ENCODE assay signal across 7 mouse cellular contexts in the genomic region with DNA sequence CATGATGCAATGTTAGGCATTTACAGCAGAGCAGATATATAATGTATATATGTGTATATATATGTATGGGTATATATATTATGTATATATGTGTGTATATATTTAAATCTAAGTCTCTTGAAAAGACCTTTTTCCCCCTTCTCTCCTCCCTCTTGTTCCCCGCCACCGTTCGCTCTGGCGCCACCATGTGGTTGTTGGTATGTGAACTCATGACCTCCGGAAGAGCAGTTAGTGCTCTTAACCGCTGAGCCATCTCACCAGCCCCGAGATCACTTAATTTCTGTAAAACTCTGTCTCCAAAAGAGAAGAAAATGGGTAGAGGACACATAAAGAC.
DNase-seq lines count a peak whose midpoint lies in the region; ATAC-seq and TF ChIP-seq lines count a peak whose summit lies in the region.

No protein-coding gene starts in this region.

- no peaks in the 10 kb centered on the region for H3K79me2 ChIP-seq in CH12.LX (replicated peaks; ENCODE audit: control insufficient read depth, extremely low read depth, insufficient read depth, poor library complexity, severe bottlenecking)

- no peak overlapping the region for H3K4me3 ChIP-seq in CH12.LX (replicated peaks in 1 of 3; ENCODE audit: low read depth in 2 of 3, low read length in 2 of 3, poor library complexity in 1 of 3)
- H3K4me3 ChIP-seq in embryonic facial prominence, embryonic 11.5 days (ENCODE audit: low read depth, low read length), result no peak overlapping the region
- H3K4me3 ChIP-seq in limb, embryonic 10.5 days, result peak overlapping the region; percentile 40
- H3K4me3 ChIP-seq in midbrain, embryonic 10.5 days, result peak overlapping the region; percentile 38
- peak overlapping the region; percentile 29 for H3K4me3 ChIP-seq in stomach, embryonic 15.5 days (replicated peaks)

- peak in 1 of 2 experiments; percentile 80; a peak in 2 of 4 replicates for TF ChIP-seq CTCF in CH12.LX (conservative IDR thresholded peaks at IDR 0.05 in 1 of 2, IDR thresholded peaks at IDR 0.05 in 1 of 2; ENCODE audit: low read depth in 2 of 2, low read length in 2 of 2)

- peak overlapping the region; percentile 67 for H3K4me2 ChIP-seq in CH12.LX (ENCODE audit: insufficient read depth, low read depth, poor library complexity, severe bottlenecking)
- no peak overlapping the region for H3K4me2 ChIP-seq in embryonic facial prominence, embryonic 11.5 days (ENCODE audit: low read depth, low read length)
- H3K4me2 ChIP-seq in stomach, embryonic 15.5 days, result peak overlapping the region; percentile 43

- no peaks in the 10 kb centered on the region; a peak in 1 of 4 replicates for H3K4me1 ChIP-seq in CH12.LX (ENCODE audit: control insufficient read depth in 1 of 2, insufficient read depth in 2 of 2)
- no peaks in the 10 kb centered on the region for H3K4me1 ChIP-seq in embryonic facial prominence, embryonic 11.5 days (ENCODE audit: control insufficient read depth, insufficient read depth, low read length)
- no peaks in the 10 kb centered on the region for H3K4me1 ChIP-seq in limb, embryonic 10.5 days
- H3K4me1 ChIP-seq in midbrain, embryonic 10.5 days, result no peaks in the 10 kb centered on the region
- H3K4me1 ChIP-seq in stomach, embryonic 15.5 days, result no peaks in the 10 kb centered on the region

- no peaks in the 10 kb centered on the region for H3K36me3 ChIP-seq in CH12.LX (replicated peaks in 1 of 2; ENCODE audit: control insufficient read depth in 1 of 2, insufficient read depth in 1 of 2, low read length in 1 of 2)
- no peaks in the 10 kb centered on the region for H3K36me3 ChIP-seq in embryonic facial prominence, embryonic 11.5 days (replicated peaks; ENCODE audit: control insufficient read depth, insufficient read depth, low read depth, low read length)
- H3K36me3 ChIP-seq in limb, embryonic 10.5 days, result no peaks in the 10 kb centered on the region
- no peaks in the 10 kb centered on the region for H3K36me3 ChIP-seq in midbrain, embryonic 10.5 days
- no peaks in the 10 kb centered on the region for H3K36me3 ChIP-seq in stomach, embryonic 15.5 days

- H3K27me3 ChIP-seq in CH12.LX (replicated peaks), result no peaks in the 10 kb centered on the region
- no peaks in the 10 kb centered on the region for H3K27me3 ChIP-seq in embryonic facial prominence, embryonic 11.5 days (ENCODE audit: control insufficient read depth, insufficient read depth, low read length)
- no peaks in the 10 kb centered on the region for H3K27me3 ChIP-seq in limb, embryonic 10.5 days (ENCODE audit: low read depth, poor library complexity, severe bottlenecking)
- H3K27me3 ChIP-seq in midbrain, embryonic 10.5 days (ENCODE audit: low read depth, poor library complexity, severe bottlenecking), result no peaks in the 10 kb centered on the region
- H3K27me3 ChIP-seq in stomach, embryonic 15.5 days (replicated peaks), result no peaks in the 10 kb centered on the region

- peak overlapping the region; percentile 37; the same call in 1 of the 2 replicates for H3K9ac ChIP-seq in CH12.LX (ENCODE audit: insufficient read depth, low read depth)
- H3K9ac ChIP-seq in embryonic facial prominence, embryonic 11.5 days (replicated peaks; ENCODE audit: low read length), result no peak overlapping the region
- H3K9ac ChIP-seq in stomach, embryonic 15.5 days, result no peak overlapping the region

- H3K27ac ChIP-seq in CH12.LX (ENCODE audit: insufficient read depth, low read depth), result no peak overlapping the region
- H3K27ac ChIP-seq in embryonic facial prominence, embryonic 11.5 days (replicated peaks; ENCODE audit: low read depth, low read length), result no peak overlapping the region
- no peak overlapping the region for H3K27ac ChIP-seq in limb, embryonic 10.5 days
- H3K27ac ChIP-seq in midbrain, embryonic 10.5 days (replicated peaks), result no peak overlapping the region
- H3K27ac ChIP-seq in stomach, embryonic 15.5 days, result no peak overlapping the region

- in situ Hi-C loops in CH12.LX (cut with MboI; ENCODE audit: low pct_ligation_motif_present, low pct_unique_long_range_greater_than_20kb, low sequenced_read_pairs), result loop anchor here (10.0 kb wide), 1 partner anchor 249 kb away; no protein-coding TSS in a partner anchor

- WGBS in embryonic facial prominence, embryonic 11.5 days, result 35% methylated on average over 7 of the region's 7 CpGs
- WGBS in limb, embryonic 10.5 days, result 37% methylated on average over 7 of the region's 7 CpGs
- 35% methylated on average over 7 of the region's 7 CpGs for WGBS in midbrain, embryonic 10.5 days
- 25% methylated on average over 7 of the region's 7 CpGs for WGBS in stomach, embryonic 15.5 days

- no peak for TF ChIP-seq EP300 in CH12.LX (IDR thresholded peaks at IDR 0.05; ENCODE audit: low read length)

- DNase-seq in CH12.LX (ENCODE audit: extremely low read depth) (peak; percentile 72), ZHBTc4 (ENCODE audit: low read depth, low spot score) (peak; percentile 70)
- peak; percentile 68 for DNase-seq in embryonic facial prominence, embryonic 11.5 days (ENCODE audit: low spot score)
- peak; percentile 67 to 78 for DNase-seq in heart, postnatal 14 days
- DNase-seq in limb, embryonic 10.5 days (ENCODE audit: low spot score), result peak; percentile 69
- peak; percentile 59 for DNase-seq in midbrain, embryonic 10.5 days (ENCODE audit: low spot score)

- no peak for TF ChIP-seq POLR2A in CH12.LX (IDR thresholded peaks at IDR 0.05; ENCODE audit: low read depth, low read length)

- peak; percentile 64 for TF ChIP-seq RAD21 in CH12.LX (IDR thresholded peaks at IDR 0.05; ENCODE audit: low read depth, low read length)

- ATAC-seq in embryonic facial prominence, embryonic 11.5 days (replicated peaks; ENCODE audit: insufficient number of reproducible peaks, low FRiP score, low TSS enrichment, low read depth), result no peak; the same call in 1 of the 2 replicates
- ATAC-seq in stomach, embryonic 15.5 days (ENCODE audit: insufficient read depth, low FRiP score, low read depth), result no peak

- H3K9me3 ChIP-seq in CH12.LX (replicated peaks; ENCODE audit: low read length), result no peaks in the 10 kb centered on the region
- H3K9me3 ChIP-seq in embryonic facial prominence, embryonic 11.5 days (replicated peaks; ENCODE audit: control insufficient read depth, low read length), result no peaks in the 10 kb centered on the region
- H3K9me3 ChIP-seq in limb, embryonic 10.5 days (replicated peaks), result no peaks in the 10 kb centered on the region
- H3K9me3 ChIP-seq in midbrain, embryonic 10.5 days (replicated peaks), result no peaks in the 10 kb centered on the region
- H3K9me3 ChIP-seq in stomach, embryonic 15.5 days, result no peaks in the 10 kb centered on the region

- intact Hi-C loops in heart, postnatal 14 days (cut with DNase I), result loop anchor here (2.0 to 10.0 kb wide), 2 partner anchors 139 to 201 kb away; a partner anchor contains a TSS

- dilution Hi-C loops in CH12.LX (cut with MboI; ENCODE audit: extremely low pct_ligation_motif_present, extremely low pct_unique_long_range_greater_than_20kb, low sequenced_read_pairs), result no loop called here

TF ChIP-seq in CH12.LX, 34 proteins besides CTCF, POLR2A, EP300 and RAD21:
- TF ChIP-seq USF2 (conservative IDR thresholded peaks at IDR 0.05; ENCODE audit: low read depth, low read length) (no peak), SMC3 (IDR thresholded peaks at IDR 0.05; ENCODE audit: low read depth, low read length) (peak; percentile 76), TBP (conservative IDR thresholded peaks at IDR 0.05; ENCODE audit: low read depth, low read length) (no peak), NELFE (IDR thresholded peaks at IDR 0.05; ENCODE audit: low read depth, low read length) (no peak)

Comparison
In these comparisons a context has a peak if more than half of its experiments do, and no peak if none do; other contexts are left out.
1. H3K4me3 ChIP-seq: peak in limb, embryonic 10.5 days (single experiment), midbrain, embryonic 10.5 days (single experiment) and stomach, embryonic 15.5 days (single experiment); none in CH12.LX (0 of 3) and embryonic facial prominence, embryonic 11.5 days (single experiment).
2. Peak in every context shown above with its lines, with median percentiles within 50 percentile points of each other: DNase-seq.